Mouse (Mus musculus) liver, postnatal 0 days (tissue): Measurements from ENCODE around the gene Chac1.

ENCODE experiments used
- CTCF ChIP-seq: sonication (generic); IDR thresholded peaks from 2 replicates; pipeline ENCODE4 v1.5.1; 2016; ENCODE audit warnings: antibody characterized with exemption, low read depth
- EP300 ChIP-seq: IDR thresholded peaks from 2 replicates; pipeline ENCODE4 v1.6.1; 2016; ENCODE audit warnings: antibody characterized with exemption, low read depth, mild to moderate bottlenecking

- no peak for TF ChIP-seq CTCF
- no peak for TF ChIP-seq EP300
These were observed 6.4 kb upstream of the Chac1 start for GRCm38 (mm10) chr2:119344537-119345138.
